Mouse (Mus musculus): ENCODE measurements at regions not wholly inside any gene's neighbourhood (a gene's known extent, or its start where the extent isn't known, plus 50 kb on each side); places are given as distances from the start of the nearest gene placed in this dataset.

DNA sequence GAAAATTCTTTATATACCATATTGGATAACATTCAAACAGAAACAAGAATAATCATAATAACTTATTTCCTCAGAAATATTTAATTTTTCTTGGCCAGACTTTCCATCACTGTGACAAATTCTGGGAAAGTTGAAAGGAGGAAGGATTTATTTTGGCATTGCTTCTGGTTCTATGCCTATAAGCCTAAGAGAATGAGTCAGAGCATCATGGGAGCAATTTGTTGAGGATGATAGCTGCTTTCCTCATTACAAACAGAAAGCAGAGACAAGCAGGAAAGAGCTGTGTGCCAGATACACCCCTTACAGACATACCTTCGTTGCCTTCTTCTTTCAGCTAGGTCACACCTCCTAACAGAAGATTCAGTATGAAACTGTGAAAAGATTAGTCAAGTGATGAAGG lies 115.3 kb downstream of the Rgs21 start:
- no peak for ATAC-seq (replicated peaks; ENCODE audit: poor library complexity, severe bottlenecking)

- ATAC-seq (replicated peaks; ENCODE audit: poor library complexity, severe bottlenecking): no peak
Observed at GRCm38 (mm10) chr1:144451731-144452130, 115.7 kb downstream of the Rgs21 start.

GRCm38 (mm10) chr1:144436617-144437016 lies 130.8 kb downstream of the Rgs21 start:
- ATAC-seq (replicated peaks; ENCODE audit: poor library complexity, severe bottlenecking): no peak

GRCm38 (mm10) chr1:144432816-144433215 lies 134.7 kb downstream of the Rgs21 start:
- ATAC-seq (replicated peaks; ENCODE audit: poor library complexity, severe bottlenecking): no peak

GRCm38 (mm10) chr1:144431535-144432276 lies 135.8 kb downstream of the Rgs21 start:
- peak; percentile 59 for ATAC-seq (replicated peaks; ENCODE audit: poor library complexity, severe bottlenecking)

DNA sequence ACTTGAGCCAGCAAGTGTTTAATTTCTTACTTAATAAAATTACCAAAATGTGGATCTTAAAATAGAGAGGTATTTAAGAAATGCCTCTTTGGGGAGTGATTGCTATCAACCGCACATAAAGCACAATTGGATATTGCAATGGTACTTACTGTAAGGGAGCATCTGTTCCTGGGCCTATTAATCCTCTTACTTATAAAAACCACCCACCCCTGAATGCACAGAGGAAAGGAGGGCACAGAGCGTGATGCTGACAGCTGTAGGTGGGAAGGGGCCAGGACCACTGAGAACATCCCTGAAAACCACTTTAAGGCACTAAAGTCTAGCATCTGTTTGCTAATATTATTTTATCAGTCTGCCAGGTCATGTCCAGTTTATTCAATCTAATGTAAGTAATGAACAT lies 146.1 kb downstream of the Rgs21 start:
- no peak for ATAC-seq (replicated peaks; ENCODE audit: poor library complexity, severe bottlenecking)

DNA sequence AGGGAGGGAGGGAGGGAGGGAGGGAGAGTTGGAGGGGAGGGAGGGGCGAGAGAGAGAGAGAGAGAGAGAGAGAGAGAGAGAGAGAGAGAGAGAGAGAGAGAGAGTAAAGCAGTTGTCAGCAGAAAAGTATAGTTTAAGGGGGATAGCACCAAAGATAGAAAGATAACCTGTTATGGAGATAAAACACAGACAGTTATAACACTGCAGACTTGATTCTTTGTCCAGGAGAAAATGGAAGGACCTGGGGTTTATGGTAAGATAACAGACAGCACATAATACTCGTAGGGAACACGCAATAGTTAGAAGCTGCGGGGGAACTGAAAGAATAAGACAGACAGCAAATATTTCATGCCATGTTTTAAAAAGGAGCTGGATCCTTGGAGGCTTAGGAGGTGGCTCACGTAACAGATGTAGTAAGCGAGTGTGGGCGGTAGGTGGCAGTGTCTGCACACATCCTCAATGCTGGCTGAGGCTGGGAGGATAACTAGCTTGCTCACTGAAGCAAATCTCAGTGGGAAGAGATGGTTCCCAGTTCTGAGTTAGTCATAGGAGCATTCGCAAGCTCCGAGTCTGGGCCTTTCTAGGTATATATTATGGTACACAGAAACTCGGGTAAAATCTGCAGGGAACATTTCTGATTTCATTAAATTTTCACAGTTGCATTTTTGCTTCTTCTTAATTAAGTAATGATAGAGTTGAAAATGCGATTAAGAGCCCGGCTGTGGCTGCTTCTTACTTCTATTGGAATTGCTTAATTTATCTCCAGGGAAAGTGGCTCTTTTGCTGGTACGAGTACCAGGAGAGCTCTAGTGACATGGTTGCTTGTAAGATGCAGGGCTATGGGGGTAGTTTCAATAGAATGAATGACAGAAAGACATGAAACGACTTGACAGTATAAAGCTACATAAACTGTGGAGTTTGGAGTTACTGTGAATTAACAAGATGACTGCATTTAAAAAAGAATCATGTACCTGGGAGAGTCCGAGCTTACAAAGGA lies 157.6 kb upstream of the Rgs1 start:
- peak; percentile 100 for ATAC-seq (replicated peaks; ENCODE audit: poor library complexity, severe bottlenecking)

GRCm38 (mm10) chr1:144405724-144406123 lies 156.7 kb upstream of the Rgs1 start:
- ATAC-seq (replicated peaks; ENCODE audit: poor library complexity, severe bottlenecking): peak; percentile 34; the same call in 1 of the 2 replicates

DNA sequence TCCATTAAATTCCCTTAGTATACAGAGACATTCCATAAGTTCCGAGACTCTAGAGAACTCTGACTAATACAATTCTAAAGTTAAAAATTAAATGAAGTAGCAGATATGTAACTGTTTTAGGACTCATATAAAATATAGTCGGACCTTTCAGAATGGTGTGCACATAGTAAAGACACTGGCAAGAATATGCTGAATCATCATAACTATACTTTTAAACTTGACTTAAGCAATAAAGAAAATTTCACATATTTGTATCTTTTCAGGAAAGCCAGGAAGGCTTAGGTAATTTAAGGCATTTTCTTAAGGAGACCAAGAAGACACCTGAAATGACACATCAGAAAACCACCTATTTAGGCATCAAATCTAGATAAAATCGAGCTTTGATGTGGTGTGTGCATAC lies 156.0 kb upstream of the Rgs1 start:
- ATAC-seq (replicated peaks; ENCODE audit: poor library complexity, severe bottlenecking): no peak

DNA sequence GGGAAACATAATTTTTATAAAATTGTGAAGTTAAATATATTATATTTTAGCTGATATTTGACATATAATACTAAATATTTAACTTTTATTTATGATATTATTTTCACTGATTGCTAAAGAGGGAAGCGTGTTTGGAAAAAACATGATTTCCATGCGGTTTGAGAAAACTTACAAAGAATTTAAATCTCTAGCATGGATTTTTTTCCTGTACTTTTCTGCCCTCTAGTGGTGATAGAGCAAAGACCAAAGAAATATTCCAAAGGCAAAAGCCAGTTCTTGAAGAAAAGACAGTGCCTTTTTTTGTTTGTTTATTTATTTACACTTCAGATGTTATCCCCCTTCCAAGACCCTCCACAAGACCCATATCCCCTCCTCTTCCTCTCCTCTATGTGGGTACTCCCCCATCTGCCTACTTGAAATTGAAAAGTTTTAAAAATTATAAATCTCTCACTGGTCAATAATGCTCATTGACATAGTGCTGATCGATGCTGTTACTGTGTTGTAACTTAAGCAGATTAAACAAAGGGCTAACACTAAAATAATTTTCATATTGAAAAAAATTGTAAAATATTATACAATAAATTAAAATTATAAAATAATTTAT lies 131.1 kb upstream of the Rgs1 start:
- ATAC-seq (replicated peaks; ENCODE audit: poor library complexity, severe bottlenecking): peak; percentile 61

GRCm38 (mm10) chr1:144374121-144374520 lies 125.1 kb upstream of the Rgs1 start:
- peak; percentile 73; the same call in 1 of the 2 replicates for ATAC-seq (replicated peaks; ENCODE audit: poor library complexity, severe bottlenecking)

GRCm38 (mm10) chr1:144367492-144367891 lies 118.5 kb upstream of the Rgs1 start:
- ATAC-seq (replicated peaks; ENCODE audit: poor library complexity, severe bottlenecking): no peak

- ATAC-seq (replicated peaks; ENCODE audit: poor library complexity, severe bottlenecking): peak; percentile 25; the same call in 1 of the 2 replicates
Observed at GRCm38 (mm10) chr1:144355560-144356310, 106.7 kb upstream of the Rgs1 start.

GRCm38 (mm10) chr1:144355041-144355440 lies 106.0 kb upstream of the Rgs1 start:
- no peak for ATAC-seq (replicated peaks; ENCODE audit: poor library complexity, severe bottlenecking)

DNA sequence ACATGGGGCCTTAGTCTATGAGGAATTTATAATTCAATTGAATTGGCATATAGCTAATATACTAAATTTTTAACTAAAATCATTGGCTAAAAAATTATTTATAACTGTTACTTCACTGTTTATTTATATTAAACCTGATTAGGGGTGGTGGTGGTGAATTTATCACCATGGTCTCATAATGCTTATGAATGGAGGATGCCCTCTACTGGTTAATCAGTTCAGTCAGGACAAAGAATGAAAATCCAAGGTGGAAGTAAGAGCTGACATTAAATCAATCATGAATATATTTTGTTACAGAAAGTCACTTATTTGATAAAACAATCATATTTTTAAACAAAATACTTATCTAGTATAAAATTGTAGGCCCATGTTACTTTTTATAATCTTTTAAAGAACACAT lies 104.3 kb upstream of the Rgs1 start:
- peak; percentile 53 for ATAC-seq (replicated peaks; ENCODE audit: poor library complexity, severe bottlenecking)

GRCm38 (mm10) chr1:144343820-144344219 lies 94.8 kb upstream of the Rgs1 start:
- no peak for ATAC-seq (replicated peaks; ENCODE audit: poor library complexity, severe bottlenecking)

DNA sequence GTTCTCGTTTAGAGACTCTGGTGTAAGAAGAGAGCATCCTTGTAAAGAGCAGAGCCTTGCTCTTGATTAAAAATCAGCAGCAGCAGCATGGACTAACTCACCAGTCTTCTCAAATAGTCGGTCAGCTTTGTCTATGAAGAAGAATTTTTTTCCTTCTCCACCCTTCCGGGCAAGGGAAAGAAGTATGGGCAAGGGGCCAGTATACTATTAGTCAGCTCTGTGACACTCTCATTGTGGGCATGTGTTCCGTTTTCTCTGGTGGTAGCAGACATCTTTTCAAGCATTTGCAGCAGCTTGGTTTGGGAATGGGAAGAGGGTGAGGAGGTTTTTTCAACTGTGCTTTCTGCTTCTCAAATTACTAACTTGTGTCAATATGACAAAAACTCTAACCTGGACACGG lies 94.3 kb upstream of the Rgs1 start:
- ATAC-seq (replicated peaks; ENCODE audit: poor library complexity, severe bottlenecking): peak; percentile 75

DNA sequence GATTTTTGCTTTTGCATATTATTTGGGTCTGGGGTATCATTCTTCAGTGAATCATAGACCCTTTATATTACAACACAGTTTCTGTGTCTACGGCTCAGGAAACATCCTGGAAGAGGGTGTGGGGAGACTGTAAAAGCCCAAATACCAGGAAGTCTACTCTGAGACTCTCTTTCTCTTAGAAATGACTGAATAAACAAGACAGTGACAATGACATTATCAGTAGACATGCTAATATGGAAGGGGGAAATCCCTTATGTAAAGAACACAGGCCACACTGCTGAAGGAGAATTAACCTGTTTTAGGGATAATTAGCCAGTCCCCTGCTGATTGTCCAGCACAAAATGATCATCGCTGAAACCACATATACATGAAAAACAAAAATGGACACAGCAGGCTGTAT lies 88.5 kb upstream of the Rgs1 start:
- ATAC-seq (replicated peaks; ENCODE audit: poor library complexity, severe bottlenecking): no peak

GRCm38 (mm10) chr1:144330365-144331050 lies 81.5 kb upstream of the Rgs1 start:
- peak; percentile 99 for ATAC-seq (replicated peaks; ENCODE audit: poor library complexity, severe bottlenecking)

DNA sequence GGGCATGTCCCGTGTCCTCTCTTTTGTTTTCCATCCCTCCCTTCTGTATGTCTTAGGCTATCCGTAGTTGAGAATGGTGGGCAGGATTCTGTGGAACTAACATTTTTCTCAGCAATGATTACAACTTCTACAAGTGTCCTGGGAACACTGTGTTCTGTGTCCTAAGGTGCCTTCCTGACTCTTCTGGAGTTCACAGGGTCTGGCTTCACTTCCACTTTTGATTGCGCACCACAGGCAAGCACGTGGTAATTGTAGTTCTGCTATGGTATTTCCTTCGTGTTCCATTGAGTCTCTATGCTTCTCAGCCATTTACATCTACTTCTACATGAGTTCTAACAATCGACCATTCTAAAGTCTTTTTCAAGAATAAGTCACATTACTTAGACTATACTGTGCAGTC lies 70.4 kb upstream of the Rgs1 start:
- ATAC-seq (replicated peaks; ENCODE audit: poor library complexity, severe bottlenecking): peak; percentile 92

Measured in granulocyte monocyte progenitor cell, adult 5-6 weeks (primary cell).